Mouse (Mus musculus): ENCODE data around the gene Pax2. TPM values are rescaled to one million over a fixed set of nuclear protein-coding genes. Genes with fewer than 3 reads are reported as not detected.
"Not testable (repeated sequence)": the region's sequence is repeated elsewhere in the genome, so short reads cannot be mapped to it uniquely, and the experiment has no call there.

Gene Pax2
- polyA plus RNA-seq, 1 experiment from 2014 or later = 198 TPM

GRCm38 (mm10) chr19:44825819-44826218 is 70.0 kb downstream of the Pax2 start:
- ChIA-PET POLR2A (interaction anchor here (0.6 to 1.0 kb wide), 2 partner anchors 8 to 103 kb away, joined by 3 to 4 read pairs; no protein-coding TSS in a partner anchor), CTCF (interaction anchor here (1.4 to 2.3 kb wide), 3 partner anchors 8 to 62 kb away, joined by 3 to 7 read pairs (median 6); no protein-coding TSS in a partner anchor)
- ATAC-seq (no peak), DNase-seq (ENCODE audit: low read depth, low spot score) (no peak)
- TF ChIP-seq CTCF (IDR thresholded peaks at IDR 0.05) = no peak
- no peaks in the 10 kb centered on the region for H3K27me3 ChIP-seq
- in situ Hi-C loops (cut with MboI; ENCODE audit: low pct_unique_long_range_greater_than_20kb) = no loop called here

- no peak for DNase-seq (ENCODE audit: low read depth, low spot score)
- no peak for TF ChIP-seq CTCF (IDR thresholded peaks at IDR 0.05)
- in situ Hi-C loops (cut with MboI; ENCODE audit: low pct_unique_long_range_greater_than_20kb) = no loop called here
- ATAC-seq = no peak
- H3K27me3 ChIP-seq = no peaks in the 10 kb centered on the region
- CTCF ChIA-PET = interaction anchor here (0.9 to 1.8 kb wide), 2 partner anchors 9 to 15 kb away, joined by 3 to 7 read pairs; no protein-coding TSS in a partner anchor
- POLR2A ChIA-PET = interaction anchor here (0.8 to 1.0 kb wide), 3 partner anchors 8 to 13 kb away, joined by 3 to 7 read pairs (median 5); no protein-coding TSS in a partner anchor
Observed at GRCm38 (mm10) chr19:44833391-44833790, 77.5 kb downstream of the Pax2 start.

- in situ Hi-C loops (cut with MboI; ENCODE audit: low pct_unique_long_range_greater_than_20kb) = no loop called here
- ChIA-PET POLR2A (interaction anchor here (0.6 to 1.4 kb wide), 5 partner anchors 9 to 84 kb away, joined by 3 to 7 read pairs (median 5); no protein-coding TSS in a partner anchor), CTCF (interaction anchor here (0.6 to 1.8 kb wide), 8 partner anchors 10 to 61 kb away, joined by 3 to 7 read pairs (median 3); no protein-coding TSS in a partner anchor)
- no peaks in the 10 kb centered on the region for H3K27me3 ChIP-seq
- peak; percentile 68 for ATAC-seq
- peak; percentile 60 for DNase-seq (ENCODE audit: low read depth, low spot score)
- no peak for TF ChIP-seq CTCF (IDR thresholded peaks at IDR 0.05)
Observed at GRCm38 (mm10) chr19:44834218-44835041, 78.6 kb downstream of the Pax2 start.

GRCm38 (mm10) chr19:44835042-44835930 is 79.4 kb downstream of the Pax2 start:
- ATAC-seq (no peak), DNase-seq (ENCODE audit: low read depth, low spot score) (no peak)
- ChIA-PET CTCF (interaction anchor here (1.4 kb wide), 2 partner anchors 40 to 60 kb away, joined by 3 to 4 read pairs; no protein-coding TSS in a partner anchor), POLR2A (interaction anchor here (1.4 kb wide), 1 partner anchor 77 kb away, joined by 6 read pairs; no protein-coding TSS in a partner anchor)
- TF ChIP-seq CTCF (IDR thresholded peaks at IDR 0.05) = no peak
- in situ Hi-C loops (cut with MboI; ENCODE audit: low pct_unique_long_range_greater_than_20kb) = no loop called here
- no peaks in the 10 kb centered on the region for H3K27me3 ChIP-seq

GRCm38 (mm10) chr19:44835931-44836861 is 80.4 kb downstream of the Pax2 start:
- in situ Hi-C loops (cut with MboI; ENCODE audit: low pct_unique_long_range_greater_than_20kb) = no loop called here
- ChIA-PET POLR2A (interaction anchor here (0.7 kb wide), 1 partner anchor 21 kb away, joined by 3 read pairs; no protein-coding TSS in a partner anchor), CTCF (no interaction called here)
- H3K27me3 ChIP-seq = no peaks in the 10 kb centered on the region
- TF ChIP-seq CTCF (IDR thresholded peaks at IDR 0.05) = no peak
- ATAC-seq (no peak), DNase-seq (ENCODE audit: low read depth, low spot score) (no peak)

GRCm38 (mm10) chr19:44837426-44838205 is 81.8 kb downstream of the Pax2 start:
- in situ Hi-C loops (cut with MboI; ENCODE audit: low pct_unique_long_range_greater_than_20kb) = no loop called here
- no peak for ATAC-seq

GRCm38 (mm10) chr19:44838321-44838720 is 82.5 kb downstream of the Pax2 start:
- POLR2A ChIA-PET = no interaction called here
- DNase-seq (ENCODE audit: low read depth, low spot score) (no peak), ATAC-seq (no peak)
- CTCF ChIA-PET = no interaction called here
- no peaks in the 10 kb centered on the region for H3K27me3 ChIP-seq
- no peak for TF ChIP-seq CTCF (IDR thresholded peaks at IDR 0.05)
- in situ Hi-C loops (cut with MboI; ENCODE audit: low pct_unique_long_range_greater_than_20kb) = no loop called here

More at GRCm38 (mm10) chr19:44837426-44838205, 81.8 kb downstream of the Pax2 start:
- ChIA-PET POLR2A (no interaction called here), CTCF (no interaction called here)
- TF ChIP-seq CTCF (IDR thresholded peaks at IDR 0.05) = no peak
- no peak for DNase-seq (ENCODE audit: low read depth, low spot score)
- H3K27me3 ChIP-seq = no peaks in the 10 kb centered on the region

- DNase-seq (ENCODE audit: low read depth, low spot score); ATAC-seq; in situ Hi-C loops (cut with MboI; ENCODE audit: low pct_unique_long_range_greater_than_20kb); POLR2A ChIA-PET; H3K27me3 ChIP-seq: not testable (repeated sequence)
- CTCF ChIA-PET = interaction anchor here (1.2 kb wide), 1 partner anchor 12 kb away, joined by 3 read pairs; no protein-coding TSS in a partner anchor
Observed at GRCm38 (mm10) chr19:44842661-44843060, 86.8 kb downstream of the Pax2 start.

GRCm38 (mm10) chr19:44849465-44849864 is 93.6 kb downstream of the Pax2 start:
- ChIA-PET POLR2A (no interaction called here), CTCF (no interaction called here)
- TF ChIP-seq CTCF (IDR thresholded peaks at IDR 0.05) = no peak
- in situ Hi-C loops (cut with MboI; ENCODE audit: low pct_unique_long_range_greater_than_20kb) = no loop called here
- H3K27me3 ChIP-seq = peaks cover 2% of the 10 kb centered on the region
- DNase-seq (ENCODE audit: low read depth, low spot score) (no peak), ATAC-seq (no peak)
